Mouse (Mus musculus) E14TG2a.4 (cell line): ENCODE results near the gene Xrn1.

Source experiments
- CTCF ChIP-seq: conservative IDR thresholded peaks from 2 replicates; pipeline ENCODE4 v1.5.1; 2014; ENCODE audit warnings: low read length
- NANOG ChIP-seq: IDR thresholded peaks from 2 replicates; pipeline ENCODE4 v1.6.1; 2014; ENCODE audit warnings: borderline replicate concordance, low read length, mixed read lengths

DNA sequence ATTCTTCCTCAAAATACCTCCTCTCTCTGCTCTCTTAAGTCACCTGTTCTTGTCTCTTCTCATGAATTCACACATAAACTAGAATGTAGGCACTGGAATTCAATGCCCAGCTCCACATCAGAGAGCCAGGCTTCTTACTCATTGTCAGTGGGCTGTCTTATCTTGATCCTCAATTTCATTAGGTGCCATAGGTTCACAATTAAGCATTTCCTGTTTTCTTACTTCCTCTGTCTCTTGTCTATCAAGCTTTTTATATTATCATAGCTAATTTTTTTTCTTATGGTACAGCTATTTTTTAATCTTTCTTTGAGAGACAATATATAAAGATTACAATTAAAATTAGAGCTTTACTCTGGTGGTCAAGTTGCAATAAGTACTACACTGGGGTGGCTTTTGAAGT lies 6.5 kb downstream of the Xrn1 start:
- no peak for TF ChIP-seq CTCF
- no peak for TF ChIP-seq NANOG
